Mouse (Mus musculus) intestine, embryonic 14.5 days (tissue): ENCODE data around the gene Uqcc1. TPM values are rescaled to one million over a fixed set of nuclear protein-coding genes. Genes with fewer than 3 reads are reported as not detected.

ENCODE experiments used
- ATAC-seq: fragments of 200-750 bp; cut with Nextera tagmentation; replicated peaks from 2 replicates; pipeline ENCODE4 v1.8.0; 2017; ENCODE audit warnings: low read depth, moderate number of reproducible peaks, moderate TSS enrichment, moderate library complexity; ENCODE audit not compliant: low FRiP score, low TSS enrichment
- DNase-seq: peaks from one replicate; pipeline ENCODE4 v3.0.0-alpha.2; 2018; ENCODE audit warnings: low spot score
- H3K27ac ChIP-seq: fragments of 300-500 bp; sonication (generic); 2 replicates; pipeline ENCODE4 v1.5.1; 2014; ENCODE audit warnings: low read depth, mild to moderate bottlenecking, control low read depth
- H3K27me3 ChIP-seq: fragments of 300-500 bp; sonication (generic); replicated peaks from 2 replicates; pipeline ENCODE4 v1.6.1; 2014; ENCODE audit warnings: low read length, control low read depth; ENCODE audit not compliant: control insufficient read depth, insufficient read depth
- H3K36me3 ChIP-seq: fragments of 300-500 bp; sonication (generic); 2 replicates; pipeline ENCODE4 v1.6.1; 2014; ENCODE audit warnings: low read length, control low read depth; ENCODE audit not compliant: control insufficient read depth, insufficient read depth
- H3K4me1 ChIP-seq: fragments of 300-500 bp; sonication (generic); replicated peaks from 2 replicates; pipeline ENCODE4 v1.6.1; 2014; ENCODE audit warnings: low read length, control low read depth, mixed read lengths; ENCODE audit not compliant: control insufficient read depth, insufficient read depth
- H3K4me2 ChIP-seq: fragments of 300-500 bp; sonication (generic); 2 replicates; pipeline ENCODE4 v1.6.1; 2014; ENCODE audit warnings: low read length
- H3K4me3 ChIP-seq: fragments of 300-500 bp; sonication (generic); 2 replicates; pipeline ENCODE4 v1.5.1; 2014; ENCODE audit warnings: low read depth, low read length, control low read depth, mixed read lengths
- H3K9ac ChIP-seq: fragments of 300-500 bp; sonication (generic); 2 replicates; pipeline ENCODE4 v1.6.1; 2014; ENCODE audit warnings: mild to moderate bottlenecking, low read length
- H3K9me3 ChIP-seq: fragments of 300-500 bp; sonication (generic); 2 replicates; pipeline ENCODE4 v1.6.1; 2016; ENCODE audit warnings: low read length, control low read depth; ENCODE audit not compliant: control insufficient read depth
- WGBS: fragments of 180-500 bp; shearing (Covaris S2); extraction: QIAGEN DNeasy Blood & Tissue Kit; methylation state at CpG from one replicate; pipeline ENCODE4 v1.1.7; 2014; 5-methylcytosine and 5-hydroxymethylcytosine counted together
- polyA plus RNA-seq: library from polyadenylated mRNA; unstranded; fragments of >200 nt; fragmentation: Nextera tagmentation; extraction: Ambion mirVana; gene quantifications from 2 replicates; pipeline ENCODE4 v1.2.1, GENCODE M21; 2014

Uqcc1 gene
- polyA plus RNA-seq = 64.0 and 64.9 TPM in 2 replicates

DNA sequence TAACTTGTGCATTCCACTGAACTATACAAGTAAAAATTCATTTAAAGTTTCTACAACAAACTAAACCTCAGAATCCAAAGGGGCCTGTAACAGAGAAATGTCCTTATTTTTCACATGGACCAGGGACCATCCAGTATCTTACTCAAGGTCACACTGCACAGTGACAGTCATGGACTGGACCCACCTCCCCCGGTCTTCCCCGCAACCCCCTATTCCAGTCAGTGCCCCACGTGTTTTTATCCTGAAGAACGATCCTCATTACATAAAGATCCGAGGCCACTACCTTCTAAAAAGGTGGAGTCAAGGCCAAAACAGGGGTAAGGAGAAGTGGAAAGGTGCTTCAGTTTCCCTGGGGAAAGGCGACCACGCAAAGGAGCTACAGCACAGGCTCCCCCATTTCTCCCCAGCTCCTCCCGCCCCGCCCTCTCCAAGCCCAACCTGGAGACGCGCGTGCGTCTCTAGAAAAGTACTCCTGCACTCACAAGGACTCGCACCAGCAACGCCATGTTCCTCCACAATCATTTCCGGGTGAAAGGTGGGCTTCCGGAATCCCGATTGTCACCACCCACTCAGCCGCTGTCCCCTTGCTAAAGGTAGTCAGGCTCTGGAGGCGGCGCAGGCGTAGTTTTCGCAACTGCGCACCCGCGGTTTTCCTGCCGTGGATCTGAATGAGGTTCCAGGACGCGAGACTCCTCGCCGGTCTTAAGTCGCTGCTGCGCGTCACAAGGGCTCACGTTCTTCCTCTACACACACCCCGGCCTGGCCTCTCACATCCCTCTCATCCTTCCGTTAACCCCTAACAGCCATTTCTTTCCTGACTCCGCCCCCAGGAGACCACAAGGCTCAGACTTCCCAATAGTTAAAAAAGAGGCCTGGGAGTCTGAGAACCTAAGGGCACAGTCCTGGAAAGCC, at the start of gene Uqcc1:
TSS of gene Uqcc1 (minus strand) at position 780 of the 912 bp plus-strand sequence.
- Histone ChIP-seq H3K4me2 (peak within 1 kb of the TSS; percentile 80), H3K9me3 (no peaks in the 10 kb centered on the region), H3K4me1 (peaks cover 9% of the 10 kb centered on the region), H3K27me3 (no peaks in the 10 kb centered on the region), H3K27ac (peak within 1 kb of the TSS; percentile 89), H3K9ac (peak within 1 kb of the TSS; percentile 57), H3K4me3 (peak within 1 kb of the TSS; percentile 77), H3K36me3 (no peaks in the 10 kb centered on the region)
- ATAC-seq (peak; percentile 94), DNase-seq (peak; percentile 93)
- under 1% methylated on average over 38 of the region's 38 CpGs for WGBS

DNA sequence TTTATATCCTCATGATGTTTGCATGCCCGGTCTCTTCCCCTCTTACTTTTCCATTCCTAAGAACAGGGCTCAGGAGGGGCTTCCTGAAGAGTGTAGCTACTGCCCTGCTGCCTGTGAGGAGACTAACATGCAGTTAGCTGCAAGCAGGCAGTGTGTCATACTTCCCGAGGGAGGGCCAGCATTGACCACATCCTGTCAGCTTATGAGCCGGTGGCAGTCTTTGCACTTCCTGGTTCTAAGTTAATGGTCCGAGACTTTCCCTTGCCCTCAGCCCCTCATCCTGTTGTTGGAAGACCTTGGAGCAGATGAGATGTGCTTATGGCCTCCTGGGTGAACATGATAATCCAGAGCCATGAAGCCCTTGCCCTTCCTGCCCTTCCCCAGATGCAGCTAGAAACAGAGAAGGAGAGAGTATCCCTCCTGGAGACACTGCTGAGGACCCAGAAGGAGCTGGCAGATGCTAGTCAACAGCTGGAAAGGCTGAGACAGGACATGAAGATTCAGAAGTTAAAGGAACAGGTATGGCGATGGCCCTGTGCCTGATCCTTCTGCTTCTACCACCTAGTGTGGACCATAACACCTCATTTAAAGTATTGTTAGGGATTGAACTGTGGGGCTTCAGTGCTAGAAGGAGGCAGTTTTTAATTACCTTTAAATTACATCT, 49.4 kb upstream of the Uqcc1 start:
- Histone ChIP-seq H3K9me3 (no peaks in the 10 kb centered on the region), H3K4me1 (no peaks in the 10 kb centered on the region), H3K9ac (no peak overlapping the region), H3K36me3 (peaks cover 92% of the 10 kb centered on the region), H3K4me2 (no peak overlapping the region), H3K27ac (no peak overlapping the region), H3K27me3 (no peaks in the 10 kb centered on the region), H3K4me3 (no peak overlapping the region)
- WGBS = 86% methylated on average over 5 of the region's 5 CpGs
- DNase-seq = no peak
- no peak for ATAC-seq

DNA sequence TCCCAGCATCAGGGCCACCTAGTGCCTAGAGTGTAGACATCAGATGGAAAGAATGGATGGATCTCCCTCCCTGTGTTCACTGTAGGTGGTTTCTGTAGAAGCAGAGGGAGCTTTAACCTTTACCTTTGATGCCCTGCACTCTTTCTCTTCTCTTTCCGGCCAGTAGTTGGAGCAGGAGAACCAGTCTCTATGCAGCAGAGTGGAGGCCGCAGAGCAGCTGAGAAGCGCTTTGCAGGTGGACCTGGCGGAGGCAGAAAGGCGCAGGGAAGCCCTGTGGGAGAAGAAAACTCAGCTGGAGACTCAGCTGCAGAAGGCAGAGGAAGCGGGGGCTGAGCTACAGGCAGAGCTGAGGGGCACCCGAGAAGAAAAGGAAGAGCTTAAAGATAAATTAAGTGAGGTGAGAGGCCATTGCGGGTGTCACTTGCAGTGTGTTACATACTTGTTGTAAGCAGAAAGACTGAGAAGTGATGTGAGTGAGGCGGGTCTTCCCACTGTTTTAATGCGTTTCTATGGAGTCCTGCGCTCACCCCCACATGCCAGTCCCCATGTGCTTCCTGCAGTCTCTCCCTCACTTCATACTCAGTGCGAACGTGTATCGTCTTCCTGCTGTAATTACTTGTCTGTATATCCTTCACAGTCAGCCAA, 44.1 kb upstream of the Uqcc1 start:
- no peak overlapping the region for H3K4me2 ChIP-seq
- H3K9ac ChIP-seq = no peak overlapping the region
- H3K4me1 ChIP-seq = no peaks in the 10 kb centered on the region
- H3K4me3 ChIP-seq = no peak overlapping the region
- peaks cover 88% of the 10 kb centered on the region for H3K36me3 ChIP-seq
- H3K9me3 ChIP-seq = no peaks in the 10 kb centered on the region
- ATAC-seq (no peak), DNase-seq (no peak)
- H3K27ac ChIP-seq = no peak overlapping the region
- WGBS = 84% methylated on average over 14 of the region's 14 CpGs
- H3K27me3 ChIP-seq = no peaks in the 10 kb centered on the region

DNA sequence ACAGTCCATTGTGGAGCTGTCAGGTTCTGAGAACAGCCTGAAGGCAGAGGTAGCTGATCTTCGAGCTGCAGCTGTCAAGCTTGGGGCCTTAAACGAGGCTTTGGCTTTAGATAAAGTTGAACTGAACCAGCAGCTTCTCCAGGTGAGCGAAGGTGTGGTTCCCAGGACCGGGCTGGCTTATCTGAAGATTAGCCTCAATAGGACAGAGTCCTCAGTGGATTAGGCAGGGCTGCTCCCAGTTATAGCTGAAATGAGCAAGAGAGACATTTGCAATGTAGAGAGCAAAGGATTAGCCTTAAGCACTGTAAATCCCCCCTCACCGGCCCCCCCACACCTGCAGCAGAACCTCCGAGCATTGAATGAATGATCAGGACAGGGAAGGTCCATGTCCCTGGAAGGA, 43.2 kb upstream of the Uqcc1 start:
- H3K4me2 ChIP-seq = no peak overlapping the region
- no peak overlapping the region for H3K27ac ChIP-seq
- no peak overlapping the region for H3K4me3 ChIP-seq
- 77% methylated on average over 6 of the region's 6 CpGs for WGBS
- ATAC-seq (no peak), DNase-seq (no peak)
- peaks cover 93% of the 10 kb centered on the region for H3K36me3 ChIP-seq
- no peak overlapping the region for H3K9ac ChIP-seq
- H3K9me3 ChIP-seq = no peaks in the 10 kb centered on the region
- H3K27me3 ChIP-seq = no peaks in the 10 kb centered on the region
- no peaks in the 10 kb centered on the region for H3K4me1 ChIP-seq

DNA sequence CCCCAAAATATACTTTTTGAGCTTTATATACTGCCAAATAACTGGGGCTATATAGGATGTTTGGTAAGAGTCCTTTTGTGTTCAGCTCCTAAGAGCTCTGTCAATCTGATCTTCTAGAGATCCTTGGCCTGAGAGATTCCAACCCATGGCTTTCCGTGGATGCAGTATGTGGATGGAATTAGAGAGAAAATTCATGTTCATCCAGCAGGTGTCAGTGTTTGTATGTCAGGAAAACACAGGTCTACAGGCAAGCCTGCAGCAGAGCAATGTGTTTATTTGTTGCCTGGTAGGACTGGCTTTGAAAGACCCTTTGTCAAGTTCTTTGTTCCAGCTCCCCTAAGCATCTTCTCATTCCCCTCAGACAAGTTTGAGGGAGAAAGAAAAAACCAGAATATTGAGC, 32.9 kb upstream of the Uqcc1 start:
- ATAC-seq (no peak), DNase-seq (no peak)
- no peaks in the 10 kb centered on the region; the same call in 1 of the 2 replicates for H3K4me1 ChIP-seq
- no peaks in the 10 kb centered on the region for H3K9me3 ChIP-seq
- no peak overlapping the region for H3K27ac ChIP-seq
- no peaks in the 10 kb centered on the region for H3K27me3 ChIP-seq
- no peak overlapping the region for H3K4me3 ChIP-seq
- H3K36me3 ChIP-seq = peaks cover 65% of the 10 kb centered on the region
- no peak overlapping the region for H3K9ac ChIP-seq
- H3K4me2 ChIP-seq = no peak overlapping the region
- 39% methylated on average over 1 of the region's 1 CpGs for WGBS

DNA sequence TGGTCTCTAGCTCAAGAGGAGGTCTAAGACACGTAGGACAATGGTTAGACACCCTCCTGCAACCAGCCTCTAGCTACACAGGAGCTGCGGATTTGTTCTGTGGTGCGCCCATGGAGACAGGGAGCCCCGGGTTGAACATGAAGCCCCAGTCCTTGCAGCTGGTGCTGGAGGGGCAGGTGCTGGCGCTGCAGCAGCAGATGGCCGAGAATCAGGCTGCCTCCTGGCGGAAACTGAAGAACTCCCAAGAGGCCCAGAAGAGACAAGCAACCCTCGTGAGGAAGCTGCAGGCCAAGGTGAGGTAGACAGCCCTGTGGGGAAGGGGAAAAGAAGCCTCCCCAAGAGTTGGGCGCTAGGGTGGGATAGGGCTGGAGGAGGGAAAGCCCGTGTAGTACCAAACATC, 31.8 kb upstream of the Uqcc1 start:
- Histone ChIP-seq H3K9ac (no peak overlapping the region), H3K4me2 (no peak overlapping the region), H3K36me3 (peaks cover 54% of the 10 kb centered on the region), H3K4me3 (no peak overlapping the region), H3K9me3 (no peaks in the 10 kb centered on the region), H3K4me1 (no peaks in the 10 kb centered on the region; the same call in none of the 2 replicates), H3K27ac (no peak overlapping the region), H3K27me3 (no peaks in the 10 kb centered on the region)
- ATAC-seq = no peak
- DNase-seq = no peak
- WGBS = 81% methylated on average over 10 of the region's 10 CpGs

- H3K36me3 ChIP-seq = peaks cover 35% of the 10 kb centered on the region
- no peak for DNase-seq
- ATAC-seq = no peak
Observed at GRCm38 (mm10) chr2:155959981-155960380, 29.9 kb upstream of the Uqcc1 start.

More at GRCm38 (mm10) chr2:155959981-155960380, 29.9 kb upstream of the Uqcc1 start:
- no peaks in the 10 kb centered on the region for H3K27me3 ChIP-seq
- H3K9ac ChIP-seq = no peak overlapping the region
- WGBS = 78% methylated on average over 5 of the region's 5 CpGs
- H3K9me3 ChIP-seq = no peaks in the 10 kb centered on the region
- no peaks in the 10 kb centered on the region; the same call in none of the 2 replicates for H3K4me1 ChIP-seq
- H3K4me3 ChIP-seq = no peak overlapping the region
- H3K4me2 ChIP-seq = no peak overlapping the region
- no peak overlapping the region for H3K27ac ChIP-seq
